Comparison of ENCODE assay signal across 1 mouse cellular context in the genomic region with DNA sequence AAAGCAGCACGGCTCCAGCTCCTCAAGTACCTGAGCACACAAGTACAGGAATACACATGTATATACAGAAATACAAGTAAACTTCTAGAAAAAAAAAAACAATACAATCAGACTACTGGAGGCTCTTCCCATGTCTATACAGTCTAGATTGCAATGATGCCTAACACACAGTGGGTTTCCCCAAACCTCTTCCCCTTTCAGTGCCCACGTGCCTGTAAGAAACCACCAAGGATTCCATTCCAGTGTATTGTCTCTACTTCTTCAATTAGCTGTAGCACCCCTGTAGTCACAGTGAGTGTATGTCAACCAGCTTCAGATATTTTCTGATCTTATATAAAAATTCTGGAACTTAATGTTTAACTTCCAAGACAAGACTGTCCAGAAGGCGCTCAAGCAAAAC.
TF ChIP-seq lines count a peak whose summit lies in the region.

No protein-coding gene starts in this region.

TF ChIP-seq in CH12.LX, 34 proteins besides CTCF, POLR2A, EP300 and RAD21 (continued from another document):
- no peak for TF ChIP-seq UBTF (IDR thresholded peaks at IDR 0.05; ENCODE audit: low read depth, low read length)
- no peak for TF ChIP-seq MAZ (IDR thresholded peaks at IDR 0.05; ENCODE audit: low read depth, low read length)
- no peak for TF ChIP-seq HCFC1 (IDR thresholded peaks at IDR 0.05; ENCODE audit: low read depth, low read length)
- no peak for TF ChIP-seq PAX5 (IDR thresholded peaks at IDR 0.05; ENCODE audit: low read length)
TF ChIP-seq in CH12.LX: peak in this region for 11.
